Mouse (Mus musculus) adrenal gland, adult 10 weeks (tissue): ENCODE measurements around the gene Kcng1. TPM values are rescaled to one million over a fixed set of nuclear protein-coding genes. Genes with fewer than 3 reads are reported as not detected.

Experiments
- polyA plus RNA-seq: library from polyadenylated mRNA; stranded (reverse); fragments of 350-450 nt; fragmentation: Illumina TruSeq; extraction: RNeasy Lipid Tissue Mini Kit (QIAGEN cat#74804); gene quantifications from one replicate; pipeline ENCODE4 v1.2.3, GENCODE M21; 2014; ENCODE audit warnings: low read depth, low replicate concordance

The Kcng1 gene
- not detected for polyA plus RNA-seq

DNA sequence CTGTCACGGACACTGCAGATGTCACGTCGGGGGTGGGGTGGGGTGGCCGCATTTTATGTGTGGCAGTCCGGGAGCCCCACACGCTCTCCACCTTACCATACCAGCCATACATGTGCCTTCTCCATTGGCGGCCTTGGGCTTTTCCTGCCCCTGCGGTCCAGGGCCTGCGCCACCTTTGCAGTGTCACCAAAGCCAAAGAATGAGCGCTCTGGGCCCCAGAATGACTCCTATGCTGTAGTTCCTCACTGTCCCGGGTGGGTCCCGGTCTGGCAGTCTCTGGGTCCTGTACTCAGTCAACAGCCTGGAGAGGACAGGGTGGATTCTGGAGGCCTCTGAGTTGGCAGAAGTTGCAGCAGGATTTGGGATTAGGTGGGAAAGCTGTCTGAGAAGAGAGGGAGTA is at the start of gene Kcng1:
TSS of gene Kcng1 (minus strand) at position 155 of the 400 bp plus-strand sequence.

DNA sequence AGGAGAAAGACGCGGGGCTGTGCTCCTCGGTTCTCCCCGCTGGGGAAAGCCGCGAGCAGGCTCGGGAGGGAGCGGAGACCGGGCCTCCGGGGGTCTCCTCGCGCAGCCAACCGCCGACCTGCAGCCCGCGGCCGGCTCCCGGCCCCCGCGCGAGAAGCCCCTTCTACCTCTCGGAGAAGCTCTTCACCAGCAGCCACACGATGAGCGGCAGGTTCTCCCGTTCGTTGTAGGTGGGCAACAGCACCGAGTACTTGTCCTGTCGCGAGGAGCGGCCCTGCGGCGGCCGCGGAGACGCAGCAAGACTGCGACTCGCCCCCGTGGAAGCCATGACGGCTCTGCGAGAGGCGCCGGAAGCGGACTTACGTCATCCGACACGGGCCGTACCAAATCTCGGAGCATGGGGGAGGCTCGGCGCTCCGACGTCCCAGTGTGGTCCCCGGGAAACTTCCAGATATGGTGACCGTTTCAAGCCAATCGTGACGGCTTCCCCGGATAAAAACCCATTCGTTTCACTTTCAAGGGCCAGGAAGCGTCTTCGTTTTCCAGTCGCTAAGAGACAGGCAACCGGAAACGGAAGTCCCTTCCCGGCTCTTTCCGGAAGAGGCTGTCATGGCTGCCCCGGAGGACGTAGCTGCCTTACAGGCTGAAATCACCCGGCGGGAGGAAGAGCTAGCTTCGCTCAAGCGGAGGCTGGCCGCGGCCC is 51.4 kb downstream of the Kcng1 start, which contains the start of the genes Gm20716, Dpm1 and Mocs3:
TSS of gene Gm20716 (minus strand) at position 339 of the 703 bp plus-strand sequence.
TSS of gene Dpm1 (minus strand) at position 566 of the 703 bp plus-strand sequence.
TSS of gene Mocs3 (plus strand) at position 597 of the 703 bp plus-strand sequence.

Other genes with a start within 250 kb of the Kcng1 start
- gene Pard6b, start 200.7 kb downstream of the Kcng1 start, polyA plus RNA-seq: 0.87 TPM
- 6.2 TPM for gene Adnp, start 74.6 kb downstream of the Kcng1 start, polyA plus RNA-seq
- 129 TPM for gene Gm20716, start 51.4 kb downstream of the Kcng1 start, polyA plus RNA-seq
- gene Dpm1, start 51.1 kb downstream of the Kcng1 start, polyA plus RNA-seq: 191 TPM
- 2.9 TPM for gene Mocs3, start 51.1 kb downstream of the Kcng1 start, polyA plus RNA-seq